Mouse (Mus musculus) neural tube, embryonic 13.5 days (tissue): ENCODE measurements at regions not wholly inside any gene's neighbourhood (a gene's known extent, or its start where the extent isn't known, plus 50 kb on each side); places are given as distances from the start of the nearest gene placed in this dataset.

Experiments used
- ATAC-seq: fragments of 200-750 bp; cut with Nextera tagmentation; 2 replicates; pipeline ENCODE4 v1.8.0; 2017; ENCODE audit warnings: low read depth, mild to moderate bottlenecking, moderate TSS enrichment, moderate library complexity
- H3K27ac ChIP-seq: fragments of 300-500 bp; sonication (generic); replicated peaks from 2 replicates; pipeline ENCODE4 v1.5.1; 2015; ENCODE audit warnings: moderate library complexity, mild to moderate bottlenecking, inconsistent platforms
- H3K27me3 ChIP-seq: fragments of 300-500 bp; sonication (generic); 2 replicates; pipeline ENCODE4 v1.6.1; 2015; ENCODE audit warnings: mild to moderate bottlenecking, inconsistent platforms
- H3K36me3 ChIP-seq: fragments of 300-500 bp; sonication (generic); 2 replicates; pipeline ENCODE4 v1.6.1; 2015; ENCODE audit warnings: mild to moderate bottlenecking, inconsistent platforms
- H3K4me1 ChIP-seq: fragments of 300-500 bp; sonication (generic); replicated peaks from 2 replicates; pipeline ENCODE4 v1.6.1; 2015; ENCODE audit warnings: inconsistent platforms
- H3K4me2 ChIP-seq: fragments of 300-500 bp; sonication (generic); 2 replicates; pipeline ENCODE4 v1.6.1; 2015; ENCODE audit warnings: inconsistent platforms, mild to moderate bottlenecking, moderate library complexity
- H3K4me3 ChIP-seq: fragments of 300-500 bp; sonication (generic); 2 replicates; pipeline ENCODE4 v1.5.1; 2015; ENCODE audit warnings: mild to moderate bottlenecking, inconsistent platforms
- H3K9ac ChIP-seq: fragments of 300-500 bp; sonication (generic); 2 replicates; pipeline ENCODE4 v1.6.1; 2015; ENCODE audit warnings: moderate library complexity, mild to moderate bottlenecking, inconsistent platforms
- H3K9me3 ChIP-seq: fragments of 300-500 bp; sonication (generic); 2 replicates; pipeline ENCODE4 v1.6.1; 2016; ENCODE audit warnings: inconsistent platforms
- WGBS: fragments of 180-500 bp; shearing (Covaris S2); methylation state at CpG from one replicate; pipeline ENCODE4 v1.1.7; 2015; 5-methylcytosine and 5-hydroxymethylcytosine counted together

- H3K36me3 ChIP-seq, result no peaks in the 10 kb centered on the region
- ATAC-seq, result no peak
- no peaks in the 10 kb centered on the region for H3K27me3 ChIP-seq
- no peak overlapping the region for H3K27ac ChIP-seq
- WGBS, result 77% methylated on average over 1 of the region's 1 CpGs
- no peak overlapping the region for H3K4me3 ChIP-seq
- no peak overlapping the region for H3K9ac ChIP-seq
- no peaks in the 10 kb centered on the region for H3K4me1 ChIP-seq
- no peak overlapping the region for H3K4me2 ChIP-seq
- no peaks in the 10 kb centered on the region for H3K9me3 ChIP-seq
Measured at GRCm38 (mm10) chr15:62644296-62644695, 1200.7 kb downstream of the Gsdmc2 start.

- Histone ChIP-seq H3K9me3 (no peaks in the 10 kb centered on the region), H3K4me2 (no peak overlapping the region), H3K36me3 (no peaks in the 10 kb centered on the region), H3K4me3 (no peak overlapping the region), H3K4me1 (no peaks in the 10 kb centered on the region), H3K27ac (no peak overlapping the region), H3K9ac (no peak overlapping the region), H3K27me3 (no peaks in the 10 kb centered on the region)
- 84% methylated on average over 7 of the region's 7 CpGs for WGBS
- ATAC-seq, result no peak
Measured at GRCm38 (mm10) chr15:62641051-62641710, 1203.8 kb downstream of the Gsdmc2 start.

- no peak for ATAC-seq
- WGBS, result 91% methylated on average over 7 of the region's 7 CpGs
- no peak overlapping the region for H3K27ac ChIP-seq
- no peak overlapping the region for H3K4me2 ChIP-seq
- no peaks in the 10 kb centered on the region for H3K4me1 ChIP-seq
- H3K9ac ChIP-seq, result no peak overlapping the region
- no peak overlapping the region for H3K4me3 ChIP-seq
- no peaks in the 10 kb centered on the region for H3K9me3 ChIP-seq
- no peaks in the 10 kb centered on the region for H3K27me3 ChIP-seq
- no peaks in the 10 kb centered on the region for H3K36me3 ChIP-seq
Measured at GRCm38 (mm10) chr15:62625406-62625805, 1219.6 kb downstream of the Gsdmc2 start.

- Histone ChIP-seq H3K9me3 (no peaks in the 10 kb centered on the region), H3K9ac (no peak overlapping the region), H3K36me3 (no peaks in the 10 kb centered on the region), H3K4me2 (no peak overlapping the region), H3K27me3 (no peaks in the 10 kb centered on the region), H3K4me3 (no peak overlapping the region), H3K4me1 (no peaks in the 10 kb centered on the region), H3K27ac (no peak overlapping the region)
- 93% methylated on average over 5 of the region's 5 CpGs for whole genome bisulfite sequencing
- no peak for ATAC-seq
Measured at GRCm38 (mm10) chr15:62616042-62616441, 1228.9 kb downstream of the Gsdmc2 start.

DNA sequence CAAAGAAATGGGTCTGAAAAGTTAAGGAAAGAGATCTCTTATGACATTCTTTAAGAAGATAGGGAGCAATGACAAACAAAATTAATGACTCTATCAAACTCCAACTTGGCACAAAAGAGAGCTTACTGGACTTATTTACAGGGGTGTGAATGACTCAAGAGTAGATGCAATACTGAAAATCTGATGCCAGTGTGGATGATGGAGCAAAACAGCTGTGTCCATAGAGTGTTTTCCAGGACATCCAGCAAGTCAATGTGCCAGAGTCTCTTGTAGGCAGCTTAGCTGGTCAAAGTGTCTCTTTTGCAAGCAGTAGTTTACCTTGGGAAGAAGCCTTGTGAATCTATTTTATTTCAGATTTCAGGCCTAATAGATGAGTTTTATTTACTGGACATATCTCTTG lies 1248.2 kb downstream of the Gsdmc2 start:
- Histone ChIP-seq H3K27ac (no peak overlapping the region), H3K9ac (no peak overlapping the region), H3K9me3 (no peaks in the 10 kb centered on the region), H3K4me3 (no peak overlapping the region), H3K36me3 (no peaks in the 10 kb centered on the region), H3K27me3 (no peaks in the 10 kb centered on the region), H3K4me2 (no peak overlapping the region), H3K4me1 (no peaks in the 10 kb centered on the region)
- ATAC-seq, result no peak

DNA sequence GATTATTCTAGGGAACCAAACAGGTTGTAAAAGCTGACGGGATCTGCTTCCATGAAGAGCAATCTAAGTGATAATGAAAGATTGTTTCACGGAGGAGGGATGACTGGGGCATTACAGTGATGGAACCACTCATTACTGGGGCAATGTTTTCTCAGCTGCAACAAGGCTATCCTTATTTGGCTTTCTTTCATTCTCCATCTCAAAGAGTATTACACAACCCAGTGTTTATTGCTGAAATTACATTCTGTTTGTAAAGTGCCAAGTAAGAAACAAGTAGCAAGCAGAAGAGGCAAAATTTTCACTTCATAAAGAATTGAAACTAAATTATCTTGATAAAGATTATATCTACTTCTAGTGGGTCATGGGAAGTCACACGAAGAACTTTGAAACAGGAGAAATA lies 1256.4 kb downstream of the Gsdmc2 start:
- ATAC-seq, result no peak
- H3K9me3 ChIP-seq, result no peaks in the 10 kb centered on the region
- H3K36me3 ChIP-seq, result no peaks in the 10 kb centered on the region
- 65% methylated on average over 3 of the region's 3 CpGs for WGBS
- H3K4me1 ChIP-seq, result no peaks in the 10 kb centered on the region
- no peak overlapping the region for H3K27ac ChIP-seq
- H3K27me3 ChIP-seq, result no peaks in the 10 kb centered on the region
- H3K4me3 ChIP-seq, result no peak overlapping the region
- H3K4me2 ChIP-seq, result no peak overlapping the region
- no peak overlapping the region for H3K9ac ChIP-seq

- Histone ChIP-seq H3K27me3 (no peaks in the 10 kb centered on the region), H3K4me2 (no peak overlapping the region), H3K4me1 (peaks cover 5% of the 10 kb centered on the region; the same call in 1 of the 2 replicates), H3K9me3 (no peaks in the 10 kb centered on the region), H3K9ac (no peak overlapping the region), H3K36me3 (no peaks in the 10 kb centered on the region), H3K27ac (no peak overlapping the region), H3K4me3 (no peak overlapping the region)
- WGBS, result 29% methylated on average over 3 of the region's 3 CpGs
- no peak; the same call in 1 of the 2 replicates for ATAC-seq
Measured at GRCm38 (mm10) chr15:62578788-62579187, 1266.2 kb downstream of the Gsdmc2 start.

GRCm38 (mm10) chr15:62575791-62576190 lies 1269.2 kb downstream of the Gsdmc2 start:
- H3K9me3 ChIP-seq, result no peaks in the 10 kb centered on the region
- H3K4me2 ChIP-seq, result no peak overlapping the region
- no peak overlapping the region for H3K4me3 ChIP-seq
- peaks cover 5% of the 10 kb centered on the region; the same call in 1 of the 2 replicates for H3K4me1 ChIP-seq
- H3K36me3 ChIP-seq, result no peaks in the 10 kb centered on the region
- no peak overlapping the region for H3K9ac ChIP-seq
- WGBS, result 86% methylated on average over 2 of the region's 2 CpGs
- H3K27ac ChIP-seq, result no peak overlapping the region
- H3K27me3 ChIP-seq, result no peaks in the 10 kb centered on the region
- ATAC-seq, result no peak

DNA sequence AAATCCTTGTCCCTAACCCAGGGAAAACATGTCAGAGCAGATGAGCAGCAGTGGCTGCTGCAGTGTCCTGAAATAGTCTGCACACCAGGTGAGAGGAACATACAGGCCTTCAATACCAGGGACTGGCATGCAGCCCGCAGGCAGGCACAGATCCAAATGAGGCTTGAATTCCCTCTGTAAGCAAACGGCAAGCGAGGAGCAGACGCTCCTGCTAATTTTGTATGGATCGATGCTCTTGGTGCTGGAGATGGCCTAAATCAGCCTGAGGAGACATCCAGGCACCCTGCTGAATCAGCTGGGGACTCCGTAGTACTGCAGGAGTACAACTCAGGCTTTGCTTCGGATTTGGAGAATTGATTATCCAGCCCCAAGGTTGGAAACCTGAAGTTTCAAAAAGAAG lies 1273.2 kb downstream of the Gsdmc2 start:
- H3K4me3 ChIP-seq, result no peak overlapping the region
- H3K27me3 ChIP-seq, result peaks cover 8% of the 10 kb centered on the region; the same call in 1 of the 2 replicates
- no peaks in the 10 kb centered on the region for H3K36me3 ChIP-seq
- H3K4me1 ChIP-seq, result no peaks in the 10 kb centered on the region; the same call in 1 of the 2 replicates
- 29% methylated on average over 7 of the region's 7 CpGs for WGBS
- no peak overlapping the region for H3K4me2 ChIP-seq
- H3K9ac ChIP-seq, result no peak overlapping the region
- peak; percentile 83 for ATAC-seq
- no peak overlapping the region for H3K27ac ChIP-seq
- H3K9me3 ChIP-seq, result no peaks in the 10 kb centered on the region

DNA sequence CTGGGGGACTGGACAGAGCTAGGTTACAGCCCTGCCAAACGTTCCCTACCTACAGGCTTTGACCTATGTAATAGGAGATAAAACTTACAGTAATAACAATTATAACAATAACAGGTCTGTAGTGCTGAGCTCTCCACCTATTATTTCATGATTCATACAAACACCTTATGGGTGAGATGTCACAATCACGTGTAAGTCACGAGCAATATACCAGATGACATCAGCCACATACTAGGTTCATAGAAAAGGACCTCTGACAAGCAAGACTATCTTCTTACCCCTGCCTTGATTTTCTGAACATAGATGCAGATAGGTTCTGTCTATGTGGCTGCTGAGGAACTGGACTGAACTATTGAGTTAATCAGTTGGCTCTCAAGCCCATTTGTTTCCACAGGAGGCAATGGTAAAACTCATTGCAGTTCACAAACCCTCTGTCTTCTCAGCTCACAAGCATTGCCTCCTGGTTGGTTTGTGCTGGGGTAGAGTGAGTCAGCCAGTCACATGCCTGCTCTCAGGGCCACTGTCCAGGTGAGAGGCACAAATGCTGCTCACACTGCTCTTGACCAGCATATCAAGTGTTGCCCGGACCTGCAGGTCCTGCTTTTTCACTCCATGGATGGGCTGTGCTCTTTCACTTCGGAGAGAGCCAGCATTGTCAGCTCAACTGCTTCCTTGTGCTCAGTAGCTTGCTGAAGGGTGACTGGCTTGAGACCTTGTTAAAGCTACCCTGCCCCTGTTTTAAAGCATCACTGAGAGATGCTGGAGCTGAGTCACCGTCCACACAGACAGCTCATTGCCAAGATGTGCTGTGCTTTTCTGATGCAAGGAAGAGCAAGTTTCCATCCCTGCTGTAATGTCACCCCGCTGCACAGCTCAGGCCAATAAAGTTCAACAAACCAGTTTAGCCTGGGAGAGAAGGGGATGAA lies 1275.9 kb downstream of the Gsdmc2 start:
- Histone ChIP-seq H3K36me3 (no peaks in the 10 kb centered on the region), H3K27ac (no peak overlapping the region), H3K4me2 (no peak overlapping the region), H3K4me3 (no peak overlapping the region), H3K9me3 (no peaks in the 10 kb centered on the region), H3K9ac (no peak overlapping the region), H3K4me1 (peaks cover 4% of the 10 kb centered on the region), H3K27me3 (peaks cover 8% of the 10 kb centered on the region; the same call in 1 of the 2 replicates)
- WGBS, result 74% methylated on average over 7 of the region's 7 CpGs
- no peak for ATAC-seq

- no peak overlapping the region for H3K9ac ChIP-seq
- peaks cover 4% of the 10 kb centered on the region for H3K4me1 ChIP-seq
- ATAC-seq, result no peak
- peaks cover 8% of the 10 kb centered on the region; the same call in 1 of the 2 replicates for H3K27me3 ChIP-seq
- no peak overlapping the region for H3K4me2 ChIP-seq
- 86% methylated on average over 4 of the region's 4 CpGs for WGBS
- H3K27ac ChIP-seq, result no peak overlapping the region
- no peak overlapping the region for H3K4me3 ChIP-seq
- H3K36me3 ChIP-seq, result no peaks in the 10 kb centered on the region
- H3K9me3 ChIP-seq, result no peaks in the 10 kb centered on the region
Measured at GRCm38 (mm10) chr15:62567431-62567830, 1277.5 kb downstream of the Gsdmc2 start.

- H3K4me1 ChIP-seq, result peaks cover 4% of the 10 kb centered on the region
- no peak overlapping the region for H3K9ac ChIP-seq
- 4% methylated on average over 7 of the region's 7 CpGs for WGBS
- H3K4me3 ChIP-seq, result no peak overlapping the region
- H3K9me3 ChIP-seq, result no peaks in the 10 kb centered on the region
- H3K36me3 ChIP-seq, result no peaks in the 10 kb centered on the region
- H3K27me3 ChIP-seq, result peaks cover 8% of the 10 kb centered on the region; the same call in 1 of the 2 replicates
- no peak overlapping the region; the same call in 1 of the 2 replicates for H3K4me2 ChIP-seq
- ATAC-seq, result peak; percentile 89
- no peak overlapping the region for H3K27ac ChIP-seq
Measured at GRCm38 (mm10) chr15:62566106-62566511, 1278.9 kb downstream of the Gsdmc2 start.
